Mouse (Mus musculus): ENCODE measurements around the gene Trim7. TPM values are rescaled to one million over a fixed set of nuclear protein-coding genes. Genes with fewer than 3 reads are reported as not detected.

The Trim7 gene
- total and polyA plus RNA-seq, 2 experiments from 2014 or later = 1.1 to 1.9 TPM

DNA sequence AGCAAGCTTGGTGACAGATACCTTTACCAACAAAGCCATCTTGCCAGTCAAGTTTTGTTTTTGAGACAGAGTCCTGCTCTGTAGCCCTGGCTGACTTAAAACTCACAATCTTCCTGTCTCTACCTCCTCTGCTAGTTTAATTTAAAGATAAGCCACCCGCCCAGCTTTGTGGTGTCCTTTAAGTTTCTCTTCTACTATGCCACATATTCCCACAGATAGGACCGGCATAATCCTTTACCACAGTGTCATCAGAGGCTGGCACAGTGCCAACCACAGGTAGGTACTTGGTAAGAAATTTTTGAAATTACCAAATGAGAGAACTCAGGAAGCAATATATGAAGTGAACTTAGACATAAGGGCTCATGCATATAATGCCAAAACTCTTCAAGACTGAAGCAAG is 15.8 kb upstream of the Trim7 start:
- ATAC-seq (ENCODE audit: insufficient read depth, low read depth) (no peak), DNase-seq (ENCODE audit: low spot score) (no peak)
- Histone ChIP-seq H3K27me3 (ENCODE audit: control insufficient read depth, insufficient read depth, low read length) (no peaks in the 10 kb centered on the region), H3K9ac (replicated peaks; ENCODE audit: low read depth, low read length) (no peak overlapping the region), H3K9me3 (replicated peaks; ENCODE audit: control insufficient read depth, low read length) (no peaks in the 10 kb centered on the region), H3K4me1 (ENCODE audit: control insufficient read depth, insufficient read depth) (0 out of 2 replicates have a peak, but pooled peaks cover 2% of the 10 kb centered on the region), H3K4me3 (ENCODE audit: low read depth, low read length) (no peak overlapping the region), H3K4me2 (ENCODE audit: low read depth, low read length) (no peak overlapping the region), H3K36me3 (replicated peaks; ENCODE audit: control insufficient read depth, insufficient read depth, low read length) (peaks cover 75% of the 10 kb centered on the region), H3K27ac (ENCODE audit: low read depth) (no peak overlapping the region)
- TF ChIP-seq EP300 (IDR thresholded peaks at IDR 0.05; ENCODE audit: low read depth) (no peak), CTCF (IDR thresholded peaks at IDR 0.05; ENCODE audit: low read depth) (no peak)
- 78% methylated on average over 2 of the region's 2 CpGs for WGBS

DNA sequence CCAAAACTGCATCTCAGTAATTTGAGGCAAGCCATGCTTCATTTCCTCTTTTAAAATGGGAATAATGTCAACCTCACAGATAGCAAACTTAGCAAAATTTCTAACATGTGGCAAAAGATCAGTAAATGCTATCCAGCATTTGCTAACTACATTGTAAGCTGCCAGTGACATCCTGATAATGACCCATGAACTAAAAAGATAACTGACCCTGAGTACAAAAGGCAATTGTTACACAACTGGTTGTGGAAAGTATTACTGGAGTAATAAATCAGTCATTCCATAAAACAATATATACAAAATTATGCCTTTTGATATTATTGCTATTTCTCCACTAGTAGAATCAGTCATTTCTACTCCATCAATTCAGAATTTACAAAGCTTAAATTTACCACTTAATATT is 12.2 kb upstream of the Trim7 start:
- DNase-seq (ENCODE audit: low spot score) (no peak), ATAC-seq (ENCODE audit: insufficient read depth, low read depth) (no peak)
- no peak overlapping the region for H3K4me2 ChIP-seq (ENCODE audit: low read depth, low read length)
- H3K9me3 ChIP-seq (replicated peaks; ENCODE audit: control insufficient read depth, low read length) = no peaks in the 10 kb centered on the region
- no peak for TF ChIP-seq CTCF (IDR thresholded peaks at IDR 0.05; ENCODE audit: low read depth)
- no peak for TF ChIP-seq EP300 (IDR thresholded peaks at IDR 0.05; ENCODE audit: low read depth)
- no peak overlapping the region for H3K9ac ChIP-seq (replicated peaks; ENCODE audit: low read depth, low read length)
- no peak overlapping the region for H3K4me3 ChIP-seq (ENCODE audit: low read depth, low read length)
- peaks cover 15% of the 10 kb centered on the region; the same call in 1 of the 2 replicates for H3K4me1 ChIP-seq (ENCODE audit: control insufficient read depth, insufficient read depth)
- H3K27ac ChIP-seq (ENCODE audit: low read depth) = no peak overlapping the region
- peaks cover 38% of the 10 kb centered on the region for H3K36me3 ChIP-seq (replicated peaks; ENCODE audit: control insufficient read depth, insufficient read depth, low read length)
- H3K27me3 ChIP-seq (ENCODE audit: control insufficient read depth, insufficient read depth, low read length) = no peaks in the 10 kb centered on the region

GRCm38 (mm10) chr11:48815851-48816250 is 10.1 kb upstream of the Trim7 start:
- peaks cover 21% of the 10 kb centered on the region for H3K36me3 ChIP-seq (replicated peaks; ENCODE audit: control insufficient read depth, insufficient read depth, low read length)
- 68% methylated on average over 16 of the region's 16 CpGs for WGBS
- peak overlapping the region; percentile 77 for H3K4me3 ChIP-seq (ENCODE audit: low read depth, low read length)
- H3K9me3 ChIP-seq (replicated peaks; ENCODE audit: control insufficient read depth, low read length) = no peaks in the 10 kb centered on the region
- no peak for DNase-seq (ENCODE audit: low spot score)
- TF ChIP-seq CTCF (IDR thresholded peaks at IDR 0.05; ENCODE audit: low read depth) = no peak
- no peak for TF ChIP-seq EP300 (IDR thresholded peaks at IDR 0.05; ENCODE audit: low read depth)
- peak overlapping the region; percentile 92 for H3K4me2 ChIP-seq (ENCODE audit: low read depth, low read length)
- peak overlapping the region; percentile 97 for H3K27ac ChIP-seq (ENCODE audit: low read depth)
- H3K4me1 ChIP-seq (ENCODE audit: control insufficient read depth, insufficient read depth) = peaks cover 15% of the 10 kb centered on the region; the same call in 1 of the 2 replicates
- H3K27me3 ChIP-seq (ENCODE audit: control insufficient read depth, insufficient read depth, low read length) = no peaks in the 10 kb centered on the region
- no peak for ATAC-seq (ENCODE audit: insufficient read depth, low read depth)
- H3K9ac ChIP-seq (replicated peaks; ENCODE audit: low read depth, low read length) = peak overlapping the region; percentile 79; the same call in 1 of the 2 replicates

DNA sequence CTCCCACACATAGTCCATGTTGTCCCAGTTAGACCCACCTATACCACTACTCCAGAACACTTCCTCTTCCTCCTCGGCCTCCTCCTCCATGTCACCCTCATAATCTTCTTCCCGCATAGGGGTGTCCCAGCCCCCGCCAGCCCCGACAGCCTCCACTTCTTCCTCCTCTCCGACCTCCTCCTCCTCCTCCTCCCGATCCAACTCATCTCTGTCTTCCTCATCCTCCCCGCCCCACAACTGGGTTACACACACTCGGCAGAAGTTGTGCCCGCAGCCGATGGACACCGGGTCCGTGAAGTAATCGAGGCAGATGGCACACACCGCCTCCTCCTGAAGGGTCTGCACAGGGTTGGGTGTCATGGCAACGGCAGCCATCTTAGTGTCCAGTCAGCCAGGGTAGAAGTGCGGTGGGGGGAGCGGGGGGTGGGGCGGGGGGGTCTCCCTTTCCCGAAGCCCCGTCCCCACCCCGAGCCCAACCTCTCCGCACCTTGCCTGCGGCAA is 9.6 kb upstream of the Trim7 start:
- TF ChIP-seq EP300 (IDR thresholded peaks at IDR 0.05; ENCODE audit: low read depth) (no peak), CTCF (IDR thresholded peaks at IDR 0.05; ENCODE audit: low read depth) (no peak)
- peak overlapping the region; percentile 92 for H3K4me2 ChIP-seq (ENCODE audit: low read depth, low read length)
- H3K9me3 ChIP-seq (replicated peaks; ENCODE audit: control insufficient read depth, low read length) = no peaks in the 10 kb centered on the region
- peaks cover 16% of the 10 kb centered on the region for H3K36me3 ChIP-seq (replicated peaks; ENCODE audit: control insufficient read depth, insufficient read depth, low read length)
- H3K27ac ChIP-seq (ENCODE audit: low read depth) = peak overlapping the region; percentile 97
- 2% methylated on average over 22 of the region's 23 CpGs for WGBS
- ATAC-seq (ENCODE audit: insufficient read depth, low read depth) (peak; percentile 22), DNase-seq (ENCODE audit: low spot score) (no peak)
- peak overlapping the region; percentile 77 for H3K4me3 ChIP-seq (ENCODE audit: low read depth, low read length)
- H3K4me1 ChIP-seq (ENCODE audit: control insufficient read depth, insufficient read depth) = peaks cover 15% of the 10 kb centered on the region; the same call in 1 of the 2 replicates
- H3K27me3 ChIP-seq (ENCODE audit: control insufficient read depth, insufficient read depth, low read length) = no peaks in the 10 kb centered on the region
- peak overlapping the region; percentile 79 for H3K9ac ChIP-seq (replicated peaks; ENCODE audit: low read depth, low read length)

GRCm38 (mm10) chr11:48816800-48817665 is 8.9 kb upstream of the Trim7 start, which contains the start of gene Trim41:
Trim41 (minus strand) TSS chr11:48817353.
- TF ChIP-seq CTCF (IDR thresholded peaks at IDR 0.05; ENCODE audit: low read depth) = no peak
- peak; percentile 80; the same call in 1 of the 2 replicates for TF ChIP-seq EP300 (IDR thresholded peaks at IDR 0.05; ENCODE audit: low read depth)
- peak within 1 kb of the TSS; percentile 77 for H3K4me3 ChIP-seq (ENCODE audit: low read depth, low read length)
- under 1% methylated on average over 61 of the region's 77 CpGs for WGBS

More at GRCm38 (mm10) chr11:48816800-48817665, 8.9 kb upstream of the Trim7 start, which contains the start of gene Trim41:
- H3K27ac ChIP-seq (ENCODE audit: low read depth) = peak within 1 kb of the TSS; percentile 97
- no peaks in the 10 kb centered on the region for H3K9me3 ChIP-seq (replicated peaks; ENCODE audit: control insufficient read depth, low read length)
- H3K27me3 ChIP-seq (ENCODE audit: control insufficient read depth, insufficient read depth, low read length) = no peaks in the 10 kb centered on the region
- H3K4me1 ChIP-seq (ENCODE audit: control insufficient read depth, insufficient read depth) = peaks cover 15% of the 10 kb centered on the region; the same call in 1 of the 2 replicates
- ATAC-seq (ENCODE audit: insufficient read depth, low read depth) = peak; percentile 95
- H3K4me2 ChIP-seq (ENCODE audit: low read depth, low read length) = peak within 1 kb of the TSS; percentile 92
- peak; percentile 97 for DNase-seq (ENCODE audit: low spot score)
- peaks cover 9% of the 10 kb centered on the region; the same call in 1 of the 2 replicates for H3K36me3 ChIP-seq (replicated peaks; ENCODE audit: control insufficient read depth, insufficient read depth, low read length)
- peak within 1 kb of the TSS; percentile 79 for H3K9ac ChIP-seq (replicated peaks; ENCODE audit: low read depth, low read length)

Data from heart, postnatal 0 days (tissue).